Mouse (Mus musculus) CH12.LX (cell line): ENCODE measurements at regions not wholly inside any gene's neighbourhood (a gene's known extent, or its start where the extent isn't known, plus 50 kb on each side); places are given as distances from the start of the nearest gene placed in this dataset.

Experiments
- DNase-seq: peaks from one replicate; pipeline ENCODE4 v3.0.0-alpha.2; 2013; ENCODE audit errors: extremely low read depth
- H3K27ac ChIP-seq: 2 replicates; pipeline ENCODE4 v1.5.1; 2012; ENCODE audit warnings: low read depth, mild to moderate bottlenecking, control low read depth, moderate library complexity; ENCODE audit not compliant: insufficient read depth
- H3K27me3 ChIP-seq: replicated peaks from 2 replicates; pipeline ENCODE3; 2012; ENCODE audit warnings: inconsistent platforms
- H3K36me3 ChIP-seq, 2 experiments: replicated peaks in 1 of 2; 2 replicates each; pipeline versions ENCODE3 to v1.6.1; 2012; ENCODE audit warnings: inconsistent platforms in 1 of 2, low read length in 1 of 2, mild to moderate bottlenecking in 1 of 2, mixed read lengths in 1 of 2, moderate library complexity in 1 of 2; ENCODE audit not compliant: control insufficient read depth in 1 of 2, insufficient read depth in 1 of 2
- H3K4me1 ChIP-seq, 2 experiments: 2 replicates each; pipeline ENCODE4 v1.6.1; 2012; ENCODE audit warnings: inconsistent platforms in 1 of 2, moderate library complexity in 1 of 2; ENCODE audit not compliant: insufficient read depth in 2 of 2, control insufficient read depth in 1 of 2
- H3K4me2 ChIP-seq: 2 replicates; pipeline ENCODE4 v1.6.1; 2012; ENCODE audit warnings: low read depth, mild to moderate bottlenecking, control low read depth; ENCODE audit not compliant: poor library complexity, insufficient read depth, severe bottlenecking
- H3K4me3 ChIP-seq, 3 experiments: fragments of 150-350 bp in 1 of 3; sonication (generic) in 1 of 3; replicated peaks in 1 of 3; 2 replicates each; pipeline versions ENCODE3 to v1.5.1; 2011 to 2012; ENCODE audit warnings: low read depth in 2 of 3, low read length in 2 of 3, mild to moderate bottlenecking in 2 of 3, moderate library complexity in 2 of 3, control low read depth in 1 of 3, improper control_type of control experiment in 1 of 3, inconsistent platforms in 1 of 3, mixed read lengths in 1 of 3; ENCODE audit not compliant: poor library complexity in 1 of 3
- H3K79me2 ChIP-seq: replicated peaks from 2 replicates; pipeline ENCODE4 v1.6.1; 2012; ENCODE audit warnings: mild to moderate bottlenecking, moderate library complexity; ENCODE audit not compliant: control insufficient read depth, poor library complexity, insufficient read depth, severe bottlenecking; ENCODE audit errors: extremely low read depth
- H3K9ac ChIP-seq: 2 replicates; pipeline ENCODE4 v1.6.1; 2012; ENCODE audit warnings: low read depth, mild to moderate bottlenecking, control low read depth, moderate library complexity; ENCODE audit not compliant: insufficient read depth
- H3K9me3 ChIP-seq: replicated peaks from 2 replicates; pipeline ENCODE3; 2012; ENCODE audit warnings: low read length, inconsistent platforms, mixed read lengths
- CHD1 ChIP-seq: IDR thresholded peaks from 2 replicates; pipeline ENCODE4 v1.6.1; 2012; ENCODE audit warnings: low read depth, low read length, improper control_type of control experiment, inconsistent platforms
- CTCF ChIP-seq, 2 experiments: IDR thresholded peaks in 1 of 2; conservative IDR thresholded peaks in 1 of 2; 2 replicates each; pipeline ENCODE4 v1.5.1; 2011 to 2012; ENCODE audit warnings: low read depth in 2 of 2, low read length in 2 of 2, improper control_type of control experiment in 1 of 2, inconsistent platforms in 1 of 2, mild to moderate bottlenecking in 1 of 2, moderate library complexity in 1 of 2
- ETS1 ChIP-seq: conservative IDR thresholded peaks from 2 replicates; pipeline ENCODE4 v1.6.1; 2012; ENCODE audit warnings: low read depth, mild to moderate bottlenecking, inconsistent platforms, low read length, improper control_type of control experiment, moderate library complexity
- GABPA ChIP-seq: IDR thresholded peaks from 2 replicates; pipeline ENCODE4 v1.6.1; 2012; ENCODE audit warnings: low read depth, low read length, improper control_type of control experiment, inconsistent platforms; ENCODE audit not compliant: insufficient replicate concordance
- IRF4 ChIP-seq: IDR thresholded peaks from 2 replicates; pipeline ENCODE4 v1.6.1; 2014; ENCODE audit warnings: low read depth, mild to moderate bottlenecking, inconsistent platforms, low read length, improper control_type of control experiment
- JUN ChIP-seq: IDR thresholded peaks from 2 replicates; pipeline ENCODE4 v1.6.1; 2011; ENCODE audit warnings: low read depth, mild to moderate bottlenecking, low read length, improper control_type of control experiment, moderate library complexity; ENCODE audit not compliant: insufficient read depth
- JUND ChIP-seq: conservative IDR thresholded peaks from 2 replicates; pipeline ENCODE4 v1.6.1; 2011; ENCODE audit warnings: low read depth, low read length, improper control_type of control experiment
- MAFK ChIP-seq: IDR thresholded peaks from 2 replicates; pipeline ENCODE4 v1.6.1; 2011; ENCODE audit warnings: low read length, improper control_type of control experiment; ENCODE audit not compliant: insufficient replicate concordance
- MAX ChIP-seq: IDR thresholded peaks from 2 replicates; pipeline ENCODE4 v1.6.1; 2011; ENCODE audit warnings: low read length, improper control_type of control experiment
- MYC ChIP-seq: IDR thresholded peaks from 2 replicates; pipeline ENCODE4 v1.6.1; 2011; ENCODE audit warnings: low read depth, mild to moderate bottlenecking, improper control_type of control experiment, low read length
- NRF1 ChIP-seq: IDR thresholded peaks from 2 replicates; pipeline ENCODE4 v1.6.1; 2014; ENCODE audit warnings: low read depth, mild to moderate bottlenecking, inconsistent platforms, low read length, improper control_type of control experiment, moderate library complexity
- PAX5 ChIP-seq: IDR thresholded peaks from 2 replicates; pipeline ENCODE4 v1.6.1; 2012; ENCODE audit warnings: low read length, inconsistent platforms, mixed read lengths
- POLR2AphosphoS2 ChIP-seq: IDR thresholded peaks from 2 replicates; pipeline ENCODE4 v1.6.1; 2011; ENCODE audit warnings: low read depth, low read length, improper control_type of control experiment
- RAD21 ChIP-seq: IDR thresholded peaks from 2 replicates; pipeline ENCODE4 v1.6.1; 2011; ENCODE audit warnings: low read depth, mild to moderate bottlenecking, low read length, improper control_type of control experiment, moderate library complexity
- RCOR1 ChIP-seq: conservative IDR thresholded peaks from 2 replicates; pipeline ENCODE4 v1.6.1; 2012; ENCODE audit warnings: low read depth, mild to moderate bottlenecking, inconsistent platforms, low read length, improper control_type of control experiment
- UBTF ChIP-seq: IDR thresholded peaks from 2 replicates; pipeline ENCODE4 v1.6.1; 2012; ENCODE audit warnings: low read depth, mild to moderate bottlenecking, inconsistent platforms, low read length, improper control_type of control experiment, moderate library complexity
- USF1 ChIP-seq: IDR thresholded peaks from 2 replicates; pipeline ENCODE4 v1.6.1; 2014; ENCODE audit warnings: low read depth, mild to moderate bottlenecking, inconsistent platforms, low read length, improper control_type of control experiment
- USF2 ChIP-seq: conservative IDR thresholded peaks from 2 replicates; pipeline ENCODE4 v1.6.1; 2011; ENCODE audit warnings: low read depth, low read length, improper control_type of control experiment
- ZC3H11A ChIP-seq: IDR thresholded peaks from 2 replicates; pipeline ENCODE4 v1.6.1; 2012; ENCODE audit warnings: low read depth, mild to moderate bottlenecking, inconsistent platforms, low read length, improper control_type of control experiment
- ZKSCAN1 ChIP-seq: IDR thresholded peaks from 2 replicates; pipeline ENCODE4 v1.6.1; 2012; ENCODE audit warnings: low read depth, inconsistent platforms, low read length, improper control_type of control experiment, borderline replicate concordance
- ZNF384 ChIP-seq: IDR thresholded peaks from 2 replicates; pipeline ENCODE4 v1.6.1; 2012; ENCODE audit warnings: low read depth, low read length, improper control_type of control experiment, inconsistent platforms
- dilution Hi-C: fragments of 300-500 bp; cut with MboI; formaldehyde crosslinking; loops from 2 replicates; pipeline ENCODE4 v1.14.3; 2020; ENCODE audit warnings: low sequenced_read_pairs; ENCODE audit not compliant: extremely low pct_unique_long_range_greater_than_20kb, extremely low pct_ligation_motif_present
- in situ Hi-C: fragments of 300-500 bp; cut with MboI; formaldehyde crosslinking; loops from 3 replicates; pipeline ENCODE4 v1.14.3; 2019; ENCODE audit warnings: low sequenced_read_pairs, low pct_ligation_motif_present, low pct_unique_long_range_greater_than_20kb, mixed read lengths

GRCm38 (mm10) chr3:4835645-4836044 lies 915.0 kb upstream of the Gm8797 start:
- Histone ChIP-seq H3K9ac (no peak overlapping the region), H3K79me2 (no peaks in the 10 kb centered on the region), H3K27ac (no peak overlapping the region), H3K4me3 (no peak overlapping the region), H3K9me3 (no peaks in the 10 kb centered on the region), H3K4me2 (no peak overlapping the region), H3K4me1 (peaks cover 0 to 2% of the 10 kb centered on the region in 2 experiments; a peak in 1 of 4 replicates), H3K36me3 (no peaks in the 10 kb centered on the region), H3K27me3 (no peaks in the 10 kb centered on the region)
- DNase-seq, result no peak
- in situ Hi-C loops, result no loop called here
- TF ChIP-seq IRF4 (no peak), ZKSCAN1 (no peak), USF2 (no peak), NRF1 (no peak), JUN (no peak), MAX (no peak), UBTF (no peak), USF1 (no peak), CHD1 (no peak), ETS1 (no peak), ZNF384 (no peak), RAD21 (no peak), RCOR1 (no peak), ZC3H11A (no peak), MYC (no peak)
- dilution Hi-C loops, result no loop called here

- dilution Hi-C loops, result no loop called here
- TF ChIP-seq UBTF, result no peak
- no peak for TF ChIP-seq ETS1
- no peak for TF ChIP-seq JUND
- TF ChIP-seq POLR2AphosphoS2, result no peak
- TF ChIP-seq NRF1, result no peak
- no peak for TF ChIP-seq RCOR1
- TF ChIP-seq MAX, result no peak
- TF ChIP-seq PAX5, result no peak
- TF ChIP-seq CTCF (conservative IDR thresholded peaks at IDR 0.05 in 1 of 2, IDR thresholded peaks at IDR 0.05 in 1 of 2; ENCODE audit: low read depth in 2 of 2, low read length in 2 of 2), result no peak
- TF ChIP-seq GABPA, result no peak
- TF ChIP-seq MAFK, result no peak
- no peaks in the 10 kb centered on the region for H3K36me3 ChIP-seq
Measured at GRCm38 (mm10) chr3:4836888-4837287, 913.7 kb upstream of the Gm8797 start.

More at GRCm38 (mm10) chr3:4836888-4837287, 913.7 kb upstream of the Gm8797 start:
- no peaks in the 10 kb centered on the region for H3K79me2 ChIP-seq
- H3K4me1 ChIP-seq, result peaks cover 0 to 11% of the 10 kb centered on the region in 2 experiments; a peak in 2 of 4 replicates
- H3K4me3 ChIP-seq, result no peak overlapping the region
- H3K27ac ChIP-seq, result no peak overlapping the region
- no peaks in the 10 kb centered on the region for H3K27me3 ChIP-seq
- no peaks in the 10 kb centered on the region for H3K9me3 ChIP-seq
- no peak for DNase-seq
- no peak overlapping the region for H3K9ac ChIP-seq
- in situ Hi-C loops, result no loop called here
- H3K4me2 ChIP-seq, result no peak overlapping the region
